Mouse (Mus musculus): ENCODE measurements around the gene Hspa12a.

Gene Hspa12a

DNA sequence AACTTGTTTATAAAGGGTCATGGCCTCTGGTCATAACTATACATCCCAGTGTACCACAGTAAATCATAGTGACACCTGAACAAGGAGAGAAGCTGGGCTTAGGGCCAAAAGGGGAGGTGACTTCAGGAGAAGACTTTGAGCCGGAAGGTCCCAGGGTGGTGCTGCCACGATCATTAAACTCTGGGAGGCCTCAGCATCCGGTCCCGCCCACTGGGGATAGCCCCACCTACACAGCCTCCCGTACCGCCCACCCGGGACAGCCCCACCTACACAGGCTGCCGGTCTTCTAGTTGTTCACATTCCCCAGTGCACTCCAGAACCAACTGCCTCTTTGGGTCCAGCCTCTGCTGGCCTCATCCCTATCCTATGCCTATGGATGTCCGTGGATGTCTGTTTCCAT is 184.0 kb downstream of the Hspa12a start, which contains the start of gene Pnliprp2:
Gene Pnliprp2, plus strand, starts transcription at position 297 of the 400 bp plus-strand sequence.
- no peak for DNase-seq (ENCODE audit: low spot score in 2 of 2)

- no peak for DNase-seq (ENCODE audit: low spot score in 2 of 2)
Observed at GRCm38 (mm10) chr19:58758871-58759270, 184.6 kb downstream of the Hspa12a start.

- no peak for DNase-seq (ENCODE audit: low spot score in 2 of 2)
Observed at GRCm38 (mm10) chr19:58751504-58751903, 191.9 kb downstream of the Hspa12a start.

- DNase-seq (ENCODE audit: low spot score in 2 of 2): no peak
Observed at GRCm38 (mm10) chr19:58750822-58751221, 192.6 kb downstream of the Hspa12a start.

GRCm38 (mm10) chr19:58747498-58748000 is 195.9 kb downstream of the Hspa12a start:
- DNase-seq (ENCODE audit: low spot score in 2 of 2): no peak

Measured in urinary bladder, adult 18-20 months (tissue).